Mouse (Mus musculus): ENCODE data around the gene Ccdc157. TPM values are rescaled to one million over a fixed set of nuclear protein-coding genes. Genes with fewer than 3 reads are reported as not detected.
A peak's percentile ranks its signal among the peaks of the same experiment; 100 is the strongest.
"Not testable (repeated sequence)": the region's sequence is repeated elsewhere in the genome, so short reads cannot be mapped to it uniquely, and the experiment has no call there.

The Ccdc157 gene
- polyA plus RNA-seq, 1 experiment from 2014 or later = 2.4 TPM

- Histone ChIP-seq H3K36me3 (ENCODE audit: control insufficient read depth, insufficient read depth, low read length) (no peaks in the 10 kb centered on the region), H3K4me2 (ENCODE audit: low read length) (peak overlapping the region; percentile 97), H3K4me1 (ENCODE audit: control insufficient read depth, insufficient read depth, low read length) (0 out of 2 replicates have a peak, but pooled peaks cover 7% of the 10 kb centered on the region), H3K27ac (ENCODE audit: low read depth, low read length) (no peak overlapping the region), H3K9ac (ENCODE audit: low read length) (peak overlapping the region; percentile 78; the same call in 1 of the 2 replicates), H3K27me3 (replicated peaks; ENCODE audit: control insufficient read depth, insufficient read depth, low read length) (no peaks in the 10 kb centered on the region; the same call in 1 of the 2 replicates), H3K4me3 (ENCODE audit: low read depth, low read length) (peak overlapping the region; percentile 52), H3K9me3 (replicated peaks; ENCODE audit: control insufficient read depth, low read length) (no peaks in the 10 kb centered on the region)
- DNase-seq (ENCODE audit: low spot score) (peak; percentile 17), ATAC-seq (no peak)
- 20% methylated on average over 3 of the region's 3 CpGs for WGBS
These were observed 42.6 kb downstream of the Ccdc157 start for GRCm38 (mm10) chr11:4117372-4118071.

GRCm38 (mm10) chr11:4116458-4117141 is 43.5 kb downstream of the Ccdc157 start:
- WGBS = 59% methylated on average over 11 of the region's 11 CpGs
- Histone ChIP-seq H3K27ac (ENCODE audit: low read depth, low read length) (no peak overlapping the region), H3K27me3 (replicated peaks; ENCODE audit: control insufficient read depth, insufficient read depth, low read length) (no peaks in the 10 kb centered on the region; the same call in 1 of the 2 replicates), H3K9ac (ENCODE audit: low read length) (peak overlapping the region; percentile 17; the same call in 1 of the 2 replicates), H3K4me1 (ENCODE audit: control insufficient read depth, insufficient read depth, low read length) (0 out of 2 replicates have a peak, but pooled peaks cover 7% of the 10 kb centered on the region), H3K9me3 (replicated peaks; ENCODE audit: control insufficient read depth, low read length) (no peaks in the 10 kb centered on the region), H3K4me2 (ENCODE audit: low read length) (no peak overlapping the region), H3K4me3 (ENCODE audit: low read depth, low read length) (no peak overlapping the region), H3K36me3 (ENCODE audit: control insufficient read depth, insufficient read depth, low read length) (no peaks in the 10 kb centered on the region)
- DNase-seq (ENCODE audit: low spot score) = peak; percentile 34
- ATAC-seq = peak; percentile 16; the same call in 1 of the 2 replicates

GRCm38 (mm10) chr11:4115407-4115806 is 44.7 kb downstream of the Ccdc157 start:
- no peak for ATAC-seq
- WGBS = 84% methylated on average over 4 of the region's 4 CpGs
- Histone ChIP-seq H3K27me3 (replicated peaks; ENCODE audit: control insufficient read depth, insufficient read depth, low read length) (no peaks in the 10 kb centered on the region; the same call in 1 of the 2 replicates), H3K36me3 (ENCODE audit: control insufficient read depth, insufficient read depth, low read length) (no peaks in the 10 kb centered on the region), H3K9me3 (replicated peaks; ENCODE audit: control insufficient read depth, low read length) (no peaks in the 10 kb centered on the region), H3K4me2 (ENCODE audit: low read length) (no peak overlapping the region), H3K9ac (ENCODE audit: low read length) (no peak overlapping the region; the same call in 1 of the 2 replicates), H3K4me1 (ENCODE audit: control insufficient read depth, insufficient read depth, low read length) (0 out of 2 replicates have a peak, but pooled peaks cover 7% of the 10 kb centered on the region), H3K4me3 (ENCODE audit: low read depth, low read length) (no peak overlapping the region), H3K27ac (ENCODE audit: low read depth, low read length) (no peak overlapping the region)
- DNase-seq (ENCODE audit: low spot score) = no peak

- H3K27me3 ChIP-seq (replicated peaks; ENCODE audit: control insufficient read depth, insufficient read depth, low read length); H3K9me3 ChIP-seq (replicated peaks; ENCODE audit: control insufficient read depth, low read length); H3K27ac ChIP-seq (ENCODE audit: low read depth, low read length); H3K4me1 ChIP-seq (ENCODE audit: control insufficient read depth, insufficient read depth, low read length); ATAC-seq; H3K36me3 ChIP-seq (ENCODE audit: control insufficient read depth, insufficient read depth, low read length); H3K9ac ChIP-seq (ENCODE audit: low read length); DNase-seq (ENCODE audit: low spot score); H3K4me2 ChIP-seq (ENCODE audit: low read length); H3K4me3 ChIP-seq (ENCODE audit: low read depth, low read length): not testable (repeated sequence)
- WGBS = 57% methylated on average over 6 of the region's 6 CpGs
These were observed 45.6 kb downstream of the Ccdc157 start for GRCm38 (mm10) chr11:4114541-4114940.

- no peak overlapping the region for H3K4me3 ChIP-seq (ENCODE audit: low read depth, low read length)
- H3K4me2 ChIP-seq (ENCODE audit: low read length) = no peak overlapping the region
- H3K9ac ChIP-seq (ENCODE audit: low read length) = no peak overlapping the region
- ATAC-seq (no peak), DNase-seq (ENCODE audit: low spot score) (no peak)
- H3K27ac ChIP-seq (ENCODE audit: low read depth, low read length) = no peak overlapping the region
- no peaks in the 10 kb centered on the region for H3K9me3 ChIP-seq (replicated peaks; ENCODE audit: control insufficient read depth, low read length)
- H3K36me3 ChIP-seq (ENCODE audit: control insufficient read depth, insufficient read depth, low read length) = no peaks in the 10 kb centered on the region
- 0 out of 2 replicates have a peak, but pooled peaks cover 7% of the 10 kb centered on the region for H3K4me1 ChIP-seq (ENCODE audit: control insufficient read depth, insufficient read depth, low read length)
- H3K27me3 ChIP-seq (replicated peaks; ENCODE audit: control insufficient read depth, insufficient read depth, low read length) = no peaks in the 10 kb centered on the region
- 85% methylated on average over 6 of the region's 6 CpGs for WGBS
These were observed 46.1 kb downstream of the Ccdc157 start for GRCm38 (mm10) chr11:4113970-4114369.

GRCm38 (mm10) chr11:4113496-4113895 is 46.6 kb downstream of the Ccdc157 start:
- ATAC-seq (no peak), DNase-seq (ENCODE audit: low spot score) (no peak)
- H3K4me2 ChIP-seq (ENCODE audit: low read length) = no peak overlapping the region
- H3K4me1 ChIP-seq (ENCODE audit: control insufficient read depth, insufficient read depth, low read length) = 0 out of 2 replicates have a peak, but pooled peaks cover 7% of the 10 kb centered on the region
- H3K27me3 ChIP-seq (replicated peaks; ENCODE audit: control insufficient read depth, insufficient read depth, low read length) = no peaks in the 10 kb centered on the region
- no peak overlapping the region for H3K9ac ChIP-seq (ENCODE audit: low read length)
- no peaks in the 10 kb centered on the region for H3K9me3 ChIP-seq (replicated peaks; ENCODE audit: control insufficient read depth, low read length)
- no peak overlapping the region for H3K27ac ChIP-seq (ENCODE audit: low read depth, low read length)
- no peaks in the 10 kb centered on the region for H3K36me3 ChIP-seq (ENCODE audit: control insufficient read depth, insufficient read depth, low read length)
- no peak overlapping the region for H3K4me3 ChIP-seq (ENCODE audit: low read depth, low read length)
- WGBS = 88% methylated on average over 4 of the region's 4 CpGs

- 86% methylated on average over 6 of the region's 6 CpGs for WGBS
- Histone ChIP-seq H3K4me3 (ENCODE audit: low read depth, low read length) (no peak overlapping the region), H3K27me3 (replicated peaks; ENCODE audit: control insufficient read depth, insufficient read depth, low read length) (no peaks in the 10 kb centered on the region), H3K27ac (ENCODE audit: low read depth, low read length) (no peak overlapping the region), H3K36me3 (ENCODE audit: control insufficient read depth, insufficient read depth, low read length) (no peaks in the 10 kb centered on the region), H3K4me2 (ENCODE audit: low read length) (no peak overlapping the region), H3K9me3 (replicated peaks; ENCODE audit: control insufficient read depth, low read length) (no peaks in the 10 kb centered on the region), H3K9ac (ENCODE audit: low read length) (no peak overlapping the region), H3K4me1 (ENCODE audit: control insufficient read depth, insufficient read depth, low read length) (0 out of 2 replicates have a peak, but pooled peaks cover 5% of the 10 kb centered on the region)
- DNase-seq (ENCODE audit: low spot score) (no peak), ATAC-seq (no peak)
These were observed 47.2 kb downstream of the Ccdc157 start for GRCm38 (mm10) chr11:4112861-4113260.

- ATAC-seq = no peak
- Histone ChIP-seq H3K27ac (ENCODE audit: low read depth, low read length) (no peak overlapping the region), H3K4me2 (ENCODE audit: low read length) (no peak overlapping the region), H3K36me3 (ENCODE audit: control insufficient read depth, insufficient read depth, low read length) (no peaks in the 10 kb centered on the region), H3K27me3 (replicated peaks; ENCODE audit: control insufficient read depth, insufficient read depth, low read length) (no peaks in the 10 kb centered on the region), H3K4me1 (ENCODE audit: control insufficient read depth, insufficient read depth, low read length) (0 out of 2 replicates have a peak, but pooled peaks cover 3% of the 10 kb centered on the region), H3K9me3 (replicated peaks; ENCODE audit: control insufficient read depth, low read length) (no peaks in the 10 kb centered on the region), H3K4me3 (ENCODE audit: low read depth, low read length) (no peak overlapping the region), H3K9ac (ENCODE audit: low read length) (no peak overlapping the region)
- no peak for DNase-seq (ENCODE audit: low spot score)
- WGBS = 95% methylated on average over 4 of the region's 4 CpGs
These were observed 48.1 kb downstream of the Ccdc157 start for GRCm38 (mm10) chr11:4112033-4112432.

GRCm38 (mm10) chr11:4108691-4109090 is 51.4 kb downstream of the Ccdc157 start:
- no peaks in the 10 kb centered on the region for H3K9me3 ChIP-seq (replicated peaks; ENCODE audit: control insufficient read depth, low read length)
- no peaks in the 10 kb centered on the region for H3K36me3 ChIP-seq (ENCODE audit: control insufficient read depth, insufficient read depth, low read length)
- H3K4me2 ChIP-seq (ENCODE audit: low read length) = no peak overlapping the region
- 88% methylated on average over 7 of the region's 7 CpGs for WGBS
- no peak overlapping the region for H3K4me3 ChIP-seq (ENCODE audit: low read depth, low read length)
- H3K27ac ChIP-seq (ENCODE audit: low read depth, low read length) = no peak overlapping the region
- ATAC-seq (no peak), DNase-seq (ENCODE audit: low spot score) (no peak)
- H3K4me1 ChIP-seq (ENCODE audit: control insufficient read depth, insufficient read depth, low read length) = no peaks in the 10 kb centered on the region
- H3K27me3 ChIP-seq (replicated peaks; ENCODE audit: control insufficient read depth, insufficient read depth, low read length) = no peaks in the 10 kb centered on the region
- H3K9ac ChIP-seq (ENCODE audit: low read length) = no peak overlapping the region
